Mouse (Mus musculus) stomach, embryonic 15.5 days (tissue): ENCODE results near the gene Srebf2. TPM values are rescaled to one million over a fixed set of nuclear protein-coding genes. Genes with fewer than 3 reads are reported as not detected.

Source experiments
- ATAC-seq: fragments of 200-750 bp; cut with Nextera tagmentation; 2 replicates; pipeline ENCODE4 v1.8.0; 2017; ENCODE audit warnings: low read depth, moderate number of reproducible peaks, moderate TSS enrichment; ENCODE audit not compliant: insufficient read depth, low FRiP score
- H3K27ac ChIP-seq: fragments of 300-500 bp; sonication (generic); 2 replicates; pipeline ENCODE4 v1.5.1; 2015; ENCODE audit warnings: mild to moderate bottlenecking, inconsistent platforms
- H3K27me3 ChIP-seq: fragments of 300-500 bp; sonication (generic); replicated peaks from 2 replicates; pipeline ENCODE4 v1.6.1; 2015; ENCODE audit warnings: inconsistent platforms
- H3K36me3 ChIP-seq: fragments of 300-500 bp; sonication (generic); 2 replicates; pipeline ENCODE4 v1.6.1; 2015; ENCODE audit warnings: inconsistent platforms
- H3K4me1 ChIP-seq: fragments of 300-500 bp; sonication (generic); 2 replicates; pipeline ENCODE4 v1.6.1; 2015; ENCODE audit warnings: inconsistent platforms
- H3K4me2 ChIP-seq: fragments of 300-500 bp; sonication (generic); 2 replicates; pipeline ENCODE4 v1.6.1; 2015; ENCODE audit warnings: mild to moderate bottlenecking, inconsistent platforms
- H3K4me3 ChIP-seq: fragments of 300-500 bp; sonication (generic); replicated peaks from 2 replicates; pipeline ENCODE4 v1.5.1; 2015; ENCODE audit warnings: inconsistent platforms
- H3K9ac ChIP-seq: fragments of 300-500 bp; sonication (generic); 2 replicates; pipeline ENCODE4 v1.6.1; 2015; ENCODE audit warnings: inconsistent platforms
- H3K9me3 ChIP-seq: fragments of 300-500 bp; sonication (generic); 2 replicates; pipeline ENCODE4 v1.6.1; 2016; ENCODE audit warnings: inconsistent platforms
- WGBS: fragments of 180-500 bp; shearing (Covaris S2); methylation state at CpG from one replicate; pipeline ENCODE4 v1.1.7; 2015; 5-methylcytosine and 5-hydroxymethylcytosine counted together
- polyA plus RNA-seq: library from polyadenylated mRNA; unstranded; fragments of >200 nt; fragmentation: Nextera tagmentation; extraction: Ambion mirVana; gene quantifications from 2 replicates; pipeline ENCODE4 v1.2.1, GENCODE M21; 2015

Gene Srebf2
- polyA plus RNA-seq, 1 experiment from 2014 or later: 152 TPM

DNA sequence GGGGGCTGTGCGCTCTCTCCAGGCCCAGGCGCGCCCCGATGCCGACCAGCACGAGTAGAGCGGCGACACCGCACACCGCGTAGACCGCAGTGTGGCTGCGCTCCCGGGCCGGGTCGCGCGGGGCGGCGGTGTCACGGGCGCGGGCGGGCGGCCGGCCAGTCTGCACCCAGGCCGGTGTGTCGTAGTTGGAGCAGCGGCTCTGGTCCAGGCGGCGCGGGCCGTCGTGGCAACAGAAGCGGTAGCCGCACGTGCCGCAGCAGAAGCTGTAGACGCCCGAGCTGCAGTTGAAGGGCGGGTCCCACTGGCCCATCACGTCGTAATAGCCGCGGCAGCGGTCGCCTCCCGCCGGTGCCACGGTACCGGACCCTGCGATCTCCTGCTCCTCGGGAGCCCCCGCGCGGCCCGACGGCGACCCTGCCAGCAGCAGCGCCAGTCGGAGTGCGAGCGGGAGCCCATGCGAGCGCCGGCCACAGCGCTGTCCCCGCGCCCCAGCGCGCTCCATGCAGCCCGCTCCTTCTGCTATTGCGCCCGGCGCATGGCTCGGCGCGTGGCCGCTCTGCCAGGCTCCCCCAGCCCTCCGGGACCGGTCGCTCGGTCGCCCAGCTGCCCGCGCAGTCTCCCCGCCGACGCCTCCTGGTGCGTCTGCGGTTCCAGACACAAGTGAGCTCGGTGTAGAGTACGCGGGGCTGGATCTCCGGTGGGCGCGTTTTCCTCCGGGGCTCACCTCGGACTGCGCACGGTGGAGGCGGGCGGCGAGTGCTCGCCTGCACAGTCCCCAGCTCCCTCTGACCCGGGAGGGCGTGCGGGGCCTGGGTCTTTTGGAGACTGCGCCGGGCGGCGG, 65.2 kb downstream of the Srebf2 start:
- Histone ChIP-seq H3K4me3 (peak overlapping the region; percentile 47), H3K27ac (no peak overlapping the region), H3K36me3 (no peaks in the 10 kb centered on the region), H3K4me1 (peaks cover 17% of the 10 kb centered on the region), H3K9me3 (no peaks in the 10 kb centered on the region), H3K4me2 (peak overlapping the region; percentile 89), H3K9ac (no peak overlapping the region), H3K27me3 (peaks cover 81% of the 10 kb centered on the region)
- peak; percentile 30; the same call in 1 of the 2 replicates for ATAC-seq
- under 1% methylated on average over 110 of the region's 112 CpGs for WGBS

DNA sequence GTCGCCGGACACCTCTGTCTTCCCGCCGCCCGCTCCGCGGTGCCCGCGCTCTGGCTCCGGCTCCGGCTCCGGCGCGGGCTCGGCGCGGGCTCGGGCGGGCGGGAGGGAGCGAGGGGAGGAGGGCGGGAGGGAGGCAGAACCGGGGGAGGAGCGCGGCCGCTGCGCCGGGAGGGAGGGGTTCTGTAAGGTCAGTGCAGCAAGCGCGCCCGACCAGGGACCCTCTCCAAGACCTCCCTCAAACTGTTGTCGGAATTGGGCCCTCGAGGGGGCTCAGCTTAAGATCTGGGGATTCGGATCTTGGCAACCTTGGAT, 65.7 kb downstream of the Srebf2 start, which contains the start of gene Shisa8:
TSS of gene Shisa8 (minus strand) at position 64 of the 312 bp plus-strand sequence.
- peak within 1 kb of the TSS; percentile 89 for H3K4me2 ChIP-seq
- 0 out of 2 replicates have a peak, but pooled peaks have one; percentile 21 for ATAC-seq
- H3K9ac ChIP-seq: no peak within 1 kb of the TSS
- H3K4me3 ChIP-seq: peak within 1 kb of the TSS; percentile 47
- H3K36me3 ChIP-seq: no peaks in the 10 kb centered on the region
- peaks cover 75% of the 10 kb centered on the region for H3K27me3 ChIP-seq
- H3K4me1 ChIP-seq: peaks cover 16% of the 10 kb centered on the region
- no peak within 1 kb of the TSS for H3K27ac ChIP-seq
- under 1% methylated on average over 22 of the region's 34 CpGs for WGBS
- H3K9me3 ChIP-seq: no peaks in the 10 kb centered on the region

DNA sequence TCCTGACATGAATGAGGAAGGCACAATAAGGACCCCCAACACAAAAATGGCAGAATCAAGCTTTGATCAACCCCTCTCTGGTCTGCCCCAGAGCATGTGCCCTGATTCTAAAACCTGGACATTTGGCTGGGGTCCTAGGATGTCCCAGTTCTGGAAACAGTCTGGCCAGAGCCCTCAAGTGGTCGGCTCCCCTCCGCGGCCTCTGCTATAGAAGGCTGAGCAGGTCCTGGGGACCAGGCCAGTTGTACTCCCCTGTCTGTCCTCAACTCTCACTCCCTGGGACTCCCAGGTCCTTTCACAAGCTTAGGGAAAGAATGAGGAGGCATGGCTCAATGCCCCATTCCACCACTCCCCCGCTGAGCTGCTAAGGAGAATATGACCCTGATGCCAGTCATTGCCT, 66.2 kb downstream of the Srebf2 start:
- H3K4me2 ChIP-seq: peak overlapping the region; percentile 89
- peak overlapping the region; percentile 47; the same call in 1 of the 2 replicates for H3K4me3 ChIP-seq
- WGBS: 37% methylated on average over 4 of the region's 4 CpGs

GRCm38 (mm10) chr15:82215332-82216046, 68.5 kb downstream of the Srebf2 start:
- Histone ChIP-seq H3K4me3 (no peak overlapping the region), H3K27ac (no peak overlapping the region), H3K36me3 (no peaks in the 10 kb centered on the region), H3K4me2 (no peak overlapping the region), H3K9me3 (no peaks in the 10 kb centered on the region), H3K9ac (no peak overlapping the region), H3K4me1 (peaks cover 16% of the 10 kb centered on the region), H3K27me3 (peaks cover 57% of the 10 kb centered on the region)
- ATAC-seq: no peak
- WGBS: 41% methylated on average over 11 of the region's 11 CpGs

More for the DNA sequence above, 66.2 kb downstream of the Srebf2 start:
- Histone ChIP-seq H3K9me3 (no peaks in the 10 kb centered on the region), H3K36me3 (no peaks in the 10 kb centered on the region), H3K4me1 (peaks cover 16% of the 10 kb centered on the region), H3K27ac (no peak overlapping the region), H3K9ac (no peak overlapping the region), H3K27me3 (peaks cover 70% of the 10 kb centered on the region)
- no peak for ATAC-seq

GRCm38 (mm10) chr15:82216142-82216827, 69.3 kb downstream of the Srebf2 start:
- Histone ChIP-seq H3K36me3 (no peaks in the 10 kb centered on the region), H3K9me3 (no peaks in the 10 kb centered on the region), H3K9ac (no peak overlapping the region), H3K4me2 (no peak overlapping the region), H3K4me1 (peaks cover 16% of the 10 kb centered on the region), H3K4me3 (no peak overlapping the region), H3K27ac (no peak overlapping the region), H3K27me3 (peaks cover 49% of the 10 kb centered on the region)
- WGBS: 59% methylated on average over 20 of the region's 20 CpGs
- no peak for ATAC-seq

GRCm38 (mm10) chr15:82217039-82217438, 70.1 kb downstream of the Srebf2 start:
- no peak overlapping the region for H3K27ac ChIP-seq
- H3K9ac ChIP-seq: no peak overlapping the region
- H3K9me3 ChIP-seq: no peaks in the 10 kb centered on the region
- H3K4me1 ChIP-seq: peaks cover 9% of the 10 kb centered on the region; the same call in 1 of the 2 replicates
- H3K4me3 ChIP-seq: no peak overlapping the region
- ATAC-seq: no peak
- peaks cover 41% of the 10 kb centered on the region for H3K27me3 ChIP-seq
- whole genome bisulfite sequencing: 28% methylated on average over 7 of the region's 7 CpGs
- no peak overlapping the region for H3K4me2 ChIP-seq
- no peaks in the 10 kb centered on the region for H3K36me3 ChIP-seq

DNA sequence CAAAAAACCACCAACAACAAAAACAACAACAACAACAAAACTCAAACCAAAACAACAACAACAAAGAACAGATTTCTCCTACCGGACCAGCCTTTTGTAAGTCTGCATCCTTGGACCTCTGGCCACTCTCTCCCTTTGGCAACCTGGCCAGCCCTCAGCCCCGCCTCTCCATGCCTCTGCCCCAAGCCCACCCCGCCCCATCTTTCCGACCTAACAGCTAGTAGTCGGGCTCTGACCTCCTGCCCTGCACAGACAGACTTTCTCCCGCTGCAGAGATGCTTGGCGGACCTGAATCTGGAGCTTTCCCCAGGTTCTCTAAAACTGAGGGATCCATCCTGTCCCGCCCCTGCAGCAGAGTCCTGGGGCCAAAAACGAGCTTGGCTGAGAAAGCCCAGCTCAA, 71.0 kb downstream of the Srebf2 start:
- WGBS: 32% methylated on average over 9 of the region's 9 CpGs

GRCm38 (mm10) chr15:82218778-82219666, 72.0 kb downstream of the Srebf2 start:
- no peak overlapping the region for H3K4me3 ChIP-seq
- no peak overlapping the region for H3K4me2 ChIP-seq
- no peak overlapping the region for H3K9ac ChIP-seq
- no peak overlapping the region for H3K27ac ChIP-seq
- H3K9me3 ChIP-seq: no peaks in the 10 kb centered on the region
- no peak; the same call in 1 of the 2 replicates for ATAC-seq
- H3K4me1 ChIP-seq: 0 out of 2 replicates have a peak, but pooled peaks cover 4% of the 10 kb centered on the region
- H3K27me3 ChIP-seq: peaks cover 32% of the 10 kb centered on the region
- WGBS: 68% methylated on average over 26 of the region's 26 CpGs
- H3K36me3 ChIP-seq: no peaks in the 10 kb centered on the region

More for the DNA sequence above, 71.0 kb downstream of the Srebf2 start:
- no peaks in the 10 kb centered on the region for H3K36me3 ChIP-seq
- H3K9me3 ChIP-seq: no peaks in the 10 kb centered on the region
- ATAC-seq: no peak
- no peak overlapping the region for H3K27ac ChIP-seq
- no peaks in the 10 kb centered on the region for H3K4me1 ChIP-seq
- peaks cover 36% of the 10 kb centered on the region for H3K27me3 ChIP-seq
- H3K4me2 ChIP-seq: no peak overlapping the region
- H3K9ac ChIP-seq: no peak overlapping the region
- H3K4me3 ChIP-seq: no peak overlapping the region

- no peak for ATAC-seq
- H3K27ac ChIP-seq: no peak overlapping the region
- peaks cover 13% of the 10 kb centered on the region; the same call in 1 of the 2 replicates for H3K4me1 ChIP-seq
- H3K4me3 ChIP-seq: no peak overlapping the region
- peaks cover 35% of the 10 kb centered on the region for H3K27me3 ChIP-seq
- WGBS: 73% methylated on average over 11 of the region's 12 CpGs
- no peak overlapping the region for H3K4me2 ChIP-seq
- H3K9ac ChIP-seq: no peak overlapping the region
- no peaks in the 10 kb centered on the region for H3K9me3 ChIP-seq
- no peaks in the 10 kb centered on the region for H3K36me3 ChIP-seq
These were observed 73.2 kb downstream of the Srebf2 start for GRCm38 (mm10) chr15:82220003-82220675.

DNA sequence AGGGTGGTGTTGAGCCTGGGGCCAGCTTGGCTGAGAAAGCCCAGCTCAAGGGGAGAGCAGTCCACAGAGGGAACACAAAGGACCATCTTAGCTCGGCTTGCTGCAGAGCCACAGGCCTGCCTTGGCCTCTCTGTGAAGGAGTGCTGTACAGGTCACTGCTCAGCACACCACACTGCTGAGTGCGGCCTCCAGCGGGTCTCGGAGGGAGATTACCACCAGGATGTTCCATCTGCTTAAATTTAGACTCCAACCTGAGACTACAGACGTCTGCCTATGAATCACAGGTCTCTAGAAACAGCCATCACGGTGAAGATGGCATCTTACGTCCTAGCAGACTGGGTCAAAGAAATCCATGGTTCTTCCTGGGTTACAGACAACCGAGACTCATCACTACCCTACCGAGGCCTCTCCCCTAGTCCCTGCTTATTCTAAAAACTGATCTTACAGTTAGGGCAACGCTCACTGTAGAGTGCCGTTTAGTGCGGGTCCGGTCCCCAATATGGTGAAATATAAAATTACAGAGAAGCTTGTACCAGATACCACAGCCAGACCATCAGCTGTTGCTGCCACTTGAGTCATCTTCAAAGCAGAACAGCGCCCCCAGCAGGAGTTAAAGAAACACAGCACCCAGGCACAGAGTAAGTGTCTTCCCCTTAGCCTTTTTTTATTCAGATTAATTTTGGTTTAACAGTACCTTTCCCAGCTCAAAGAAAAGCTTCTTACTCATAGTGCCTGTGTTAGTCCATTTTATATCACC, 74.3 kb downstream of the Srebf2 start:
- H3K27ac ChIP-seq: no peak overlapping the region
- H3K9ac ChIP-seq: no peak overlapping the region
- WGBS: 73% methylated on average over 14 of the region's 14 CpGs
- no peak for ATAC-seq
- no peaks in the 10 kb centered on the region for H3K36me3 ChIP-seq
- peaks cover 13% of the 10 kb centered on the region; the same call in 1 of the 2 replicates for H3K4me1 ChIP-seq
- no peak overlapping the region for H3K4me2 ChIP-seq
- H3K4me3 ChIP-seq: no peak overlapping the region
- H3K27me3 ChIP-seq: peaks cover 27% of the 10 kb centered on the region
- no peaks in the 10 kb centered on the region for H3K9me3 ChIP-seq
